Mouse (Mus musculus) lung, postnatal 0 days (tissue): ENCODE results near the gene Olfr631.

Source experiments
- CTCF ChIP-seq: IDR thresholded peaks from 2 replicates; pipeline ENCODE4 v1.5.1; 2016; ENCODE audit warnings: antibody characterized with exemption, mild to moderate bottlenecking
- EP300 ChIP-seq: IDR thresholded peaks from 2 replicates; pipeline ENCODE4 v1.6.1; 2016; ENCODE audit warnings: antibody characterized with exemption, mild to moderate bottlenecking, control low read depth

GRCm38 (mm10) chr7:103910047-103910446, 18.6 kb upstream of the Olfr631 start:
- no peak for TF ChIP-seq CTCF
- TF ChIP-seq EP300 = no peak
